Mouse (Mus musculus): ENCODE data around the gene Det1. TPM values are rescaled to one million over a fixed set of nuclear protein-coding genes. Genes with fewer than 3 reads are reported as not detected.

Gene Det1
- polyA plus RNA-seq (2012; rRNA removed) = 18.6 and 24.3 TPM in 2 replicates
- polyA plus RNA-seq (2014; fragmentation: Nextera tagmentation; extraction: Ambion mirVana) = 15.6 and 19.4 TPM in 2 replicates

DNA sequence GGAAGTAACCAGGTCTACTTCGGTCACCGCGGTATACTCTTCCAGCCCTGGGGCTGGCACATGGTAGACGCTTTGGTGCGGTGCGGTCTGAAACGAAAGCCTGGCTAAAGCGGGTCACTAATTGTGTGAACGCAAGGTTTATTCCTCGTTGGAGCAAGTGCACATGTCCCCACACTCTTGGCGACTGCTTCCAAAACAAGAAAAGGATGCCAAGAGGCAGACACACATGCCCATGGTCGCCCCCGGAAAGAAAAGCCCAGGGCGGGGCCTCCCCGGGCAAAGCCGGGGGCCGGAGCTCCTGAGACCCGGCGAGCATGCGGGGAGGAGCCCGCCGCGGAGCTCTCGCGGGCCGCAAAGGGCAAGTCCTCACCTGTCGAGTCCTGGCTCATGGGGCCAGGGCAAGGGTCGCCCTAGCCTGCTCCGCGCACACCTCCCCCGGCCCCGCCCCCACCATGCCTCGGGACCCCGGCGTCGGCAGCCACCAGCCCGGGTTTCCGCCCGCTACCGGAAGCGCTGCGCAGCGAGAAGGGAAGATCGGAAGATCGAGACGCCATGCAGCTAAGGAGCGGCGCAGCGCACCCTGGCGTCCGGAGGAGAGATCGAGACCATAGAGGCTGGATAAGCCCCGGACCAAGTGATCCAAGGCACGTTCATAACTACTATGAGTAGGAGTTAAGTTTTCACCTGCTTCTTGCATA is at the start of gene Det1:
Gene Det1 (minus strand): TSS at position 527 of the 698 bp plus-strand sequence.
- peak within 1 kb of the TSS; percentile 87 for H3K4me3 ChIP-seq (replicated peaks; ENCODE audit: low read length)
- H3K4me2 ChIP-seq (replicated peaks; ENCODE audit: low read depth, low read length, severe bottlenecking) = peak within 1 kb of the TSS; percentile 60
- H3K9me3 ChIP-seq (ENCODE audit: control insufficient read depth, low read length) = no peaks in the 10 kb centered on the region
- ATAC-seq (ENCODE audit: low FRiP score, low read depth) = peak; percentile 93
- peak; percentile 58; the same call in 1 of the 2 replicates for TF ChIP-seq POLR2A (IDR thresholded peaks at IDR 0.05; ENCODE audit: borderline replicate concordance, extremely low read depth, insufficient read depth, insufficient read length)
- peak within 1 kb of the TSS; percentile 89 for H3K9ac ChIP-seq (ENCODE audit: low read depth, low read length, severe bottlenecking)
- DNase-seq (ENCODE audit: low spot score) = peak; percentile 91
- H3K27ac ChIP-seq (replicated peaks; ENCODE audit: low read depth, low read length) = peak within 1 kb of the TSS; percentile 71
- no peaks in the 10 kb centered on the region for H3K27me3 ChIP-seq (ENCODE audit: control insufficient read depth, insufficient read depth, low read length)
- peaks cover 7% of the 10 kb centered on the region for H3K4me1 ChIP-seq (ENCODE audit: control insufficient read depth, insufficient read depth, low read length)
- WGBS = 1% methylated on average over 45 of the region's 54 CpGs
- H3K36me3 ChIP-seq (ENCODE audit: control insufficient read depth, insufficient read depth, low read length) = peaks cover 24% of the 10 kb centered on the region

DNA sequence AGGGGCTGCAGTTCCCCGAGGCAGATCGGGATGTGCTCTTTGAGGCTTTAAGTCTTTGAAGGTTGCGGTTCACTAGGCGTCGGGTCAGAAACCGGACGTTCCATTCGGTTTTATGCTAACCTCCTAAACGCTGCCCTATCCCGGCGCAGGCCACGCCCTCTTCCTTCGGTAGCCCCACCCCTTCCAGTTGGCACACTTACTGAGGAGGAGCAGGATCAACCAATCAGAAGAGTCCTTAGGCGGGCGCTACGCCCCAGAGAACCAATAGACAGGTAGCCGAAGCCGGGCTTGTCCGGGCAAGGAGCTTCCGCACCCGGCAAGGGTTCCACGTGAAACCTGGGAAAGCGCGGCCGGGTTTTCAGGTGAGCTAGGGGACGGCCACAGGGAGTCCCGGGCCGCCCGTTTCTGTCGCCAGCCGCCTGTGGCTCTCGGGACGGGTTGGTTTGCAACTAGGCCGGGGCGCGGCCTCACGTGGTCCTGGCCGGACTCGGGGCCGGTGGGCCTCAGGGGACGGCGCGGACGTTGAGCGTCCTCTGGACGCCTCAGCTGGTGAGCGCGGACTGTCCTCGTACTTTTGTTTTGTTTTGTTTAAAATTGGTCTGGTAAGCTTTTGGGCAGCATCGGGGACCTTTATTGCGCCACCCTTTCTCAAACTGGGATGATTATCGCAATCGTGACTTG is 48.7 kb upstream of the Det1 start, which contains the start of gene Aen:
Gene Aen (plus strand): TSS at position 202 of the 681 bp plus-strand sequence.
- no peaks in the 10 kb centered on the region for H3K27me3 ChIP-seq (ENCODE audit: control insufficient read depth, insufficient read depth, low read length)
- H3K9me3 ChIP-seq (ENCODE audit: control insufficient read depth, low read length) = no peaks in the 10 kb centered on the region
- H3K9ac ChIP-seq (ENCODE audit: low read depth, low read length, severe bottlenecking) = peak within 1 kb of the TSS; percentile 68
- peak within 1 kb of the TSS; percentile 75 for H3K4me2 ChIP-seq (replicated peaks; ENCODE audit: low read depth, low read length, severe bottlenecking)
- H3K36me3 ChIP-seq (ENCODE audit: control insufficient read depth, insufficient read depth, low read length) = no peaks in the 10 kb centered on the region
- no peak within 1 kb of the TSS for H3K27ac ChIP-seq (replicated peaks; ENCODE audit: low read depth, low read length)
- WGBS = under 1% methylated on average over 50 of the region's 53 CpGs
- ATAC-seq (ENCODE audit: low FRiP score, low read depth) = peak; percentile 100
- H3K4me3 ChIP-seq (replicated peaks; ENCODE audit: low read length) = peak within 1 kb of the TSS; percentile 80
- TF ChIP-seq POLR2A (IDR thresholded peaks at IDR 0.05; ENCODE audit: borderline replicate concordance, extremely low read depth, insufficient read depth, insufficient read length) = no peak
- peaks cover 8% of the 10 kb centered on the region; the same call in 1 of the 2 replicates for H3K4me1 ChIP-seq (ENCODE audit: control insufficient read depth, insufficient read depth, low read length)
- peak; percentile 99 for DNase-seq (ENCODE audit: low spot score)

- H3K36me3 ChIP-seq (ENCODE audit: control insufficient read depth, insufficient read depth, low read length) = no peaks in the 10 kb centered on the region
- no peak for TF ChIP-seq POLR2A (IDR thresholded peaks at IDR 0.05; ENCODE audit: borderline replicate concordance, extremely low read depth, insufficient read depth, insufficient read length)
- ATAC-seq (ENCODE audit: low FRiP score, low read depth) (0 out of 2 replicates have a peak, but pooled peaks have one; percentile 21), DNase-seq (ENCODE audit: low spot score) (no peak)
- H3K4me2 ChIP-seq (replicated peaks; ENCODE audit: low read depth, low read length, severe bottlenecking) = peak overlapping the region; percentile 57
- no peak overlapping the region for H3K27ac ChIP-seq (replicated peaks; ENCODE audit: low read depth, low read length)
- H3K9me3 ChIP-seq (ENCODE audit: control insufficient read depth, low read length) = no peaks in the 10 kb centered on the region
- WGBS = 54% methylated on average over 13 of the region's 13 CpGs
- peak overlapping the region; percentile 38; the same call in 1 of the 2 replicates for H3K9ac ChIP-seq (ENCODE audit: low read depth, low read length, severe bottlenecking)
- no peaks in the 10 kb centered on the region for H3K27me3 ChIP-seq (ENCODE audit: control insufficient read depth, insufficient read depth, low read length)
- H3K4me3 ChIP-seq (replicated peaks; ENCODE audit: low read length) = peak overlapping the region; percentile 80
- peaks cover 8% of the 10 kb centered on the region; the same call in 1 of the 2 replicates for H3K4me1 ChIP-seq (ENCODE audit: control insufficient read depth, insufficient read depth, low read length)
Measured at GRCm38 (mm10) chr7:78895021-78895652, 48.1 kb upstream of the Det1 start.

DNA sequence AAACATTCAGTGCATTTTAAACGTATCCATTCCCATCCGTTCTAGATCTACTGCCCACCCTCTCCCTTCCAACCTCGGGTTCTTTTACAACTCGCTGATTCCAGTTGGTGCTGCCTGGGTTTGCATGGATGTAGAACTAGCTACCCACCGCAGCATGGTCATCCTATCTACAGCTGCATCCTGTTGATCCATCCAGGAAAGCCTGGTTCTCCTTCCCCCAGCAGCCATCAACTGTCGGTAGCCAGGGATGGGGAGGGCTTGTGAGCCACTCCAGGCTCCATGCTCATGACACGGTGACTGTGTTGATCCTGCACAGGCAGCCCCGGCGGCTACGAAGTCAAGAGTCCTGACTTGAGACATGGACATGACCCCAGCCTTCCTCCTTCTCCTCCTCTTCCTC is 46.9 kb upstream of the Det1 start:
- H3K9me3 ChIP-seq (ENCODE audit: control insufficient read depth, low read length) = no peaks in the 10 kb centered on the region
- WGBS = 88% methylated on average over 10 of the region's 10 CpGs

DNA sequence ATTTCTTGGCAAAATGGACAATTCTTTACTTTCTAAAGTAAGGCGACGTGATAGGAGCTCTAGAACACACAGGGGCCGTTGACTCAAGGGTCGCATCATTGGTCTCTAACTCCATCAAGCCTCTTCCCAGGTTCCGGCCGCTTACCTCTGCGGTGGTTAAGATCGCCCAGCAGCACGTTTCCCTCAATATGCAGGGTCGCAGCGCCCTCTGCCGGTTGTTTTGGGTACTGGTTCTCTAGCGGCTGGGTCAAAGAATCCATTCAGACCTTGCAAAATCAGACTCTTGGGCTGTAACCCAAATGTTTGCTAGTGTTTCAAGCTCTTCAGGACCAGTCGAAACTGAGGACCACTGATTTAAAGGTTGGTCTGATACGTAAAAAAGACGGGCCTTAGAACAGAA is 43.6 kb upstream of the Det1 start:
- Histone ChIP-seq H3K27ac (replicated peaks; ENCODE audit: low read depth, low read length) (no peak overlapping the region), H3K27me3 (ENCODE audit: control insufficient read depth, insufficient read depth, low read length) (no peaks in the 10 kb centered on the region), H3K4me3 (replicated peaks; ENCODE audit: low read length) (no peak overlapping the region), H3K36me3 (ENCODE audit: control insufficient read depth, insufficient read depth, low read length) (no peaks in the 10 kb centered on the region), H3K9ac (ENCODE audit: low read depth, low read length, severe bottlenecking) (no peak overlapping the region), H3K4me1 (ENCODE audit: control insufficient read depth, insufficient read depth, low read length) (0 out of 2 replicates have a peak, but pooled peaks cover 2% of the 10 kb centered on the region), H3K4me2 (replicated peaks; ENCODE audit: low read depth, low read length, severe bottlenecking) (no peak overlapping the region), H3K9me3 (ENCODE audit: control insufficient read depth, low read length) (no peaks in the 10 kb centered on the region)
- TF ChIP-seq POLR2A (IDR thresholded peaks at IDR 0.05; ENCODE audit: borderline replicate concordance, extremely low read depth, insufficient read depth, insufficient read length) = no peak
- ATAC-seq (ENCODE audit: low FRiP score, low read depth) (no peak), DNase-seq (ENCODE audit: low spot score) (peak; percentile 78)
- 3% methylated on average over 16 of the region's 16 CpGs for WGBS

More for the DNA sequence above, 46.9 kb upstream of the Det1 start:
- TF ChIP-seq POLR2A (IDR thresholded peaks at IDR 0.05; ENCODE audit: borderline replicate concordance, extremely low read depth, insufficient read depth, insufficient read length) = no peak
- Histone ChIP-seq H3K36me3 (ENCODE audit: control insufficient read depth, insufficient read depth, low read length) (no peaks in the 10 kb centered on the region), H3K4me1 (ENCODE audit: control insufficient read depth, insufficient read depth, low read length) (peaks cover 8% of the 10 kb centered on the region; the same call in 1 of the 2 replicates), H3K27me3 (ENCODE audit: control insufficient read depth, insufficient read depth, low read length) (no peaks in the 10 kb centered on the region), H3K4me2 (replicated peaks; ENCODE audit: low read depth, low read length, severe bottlenecking) (no peak overlapping the region), H3K9ac (ENCODE audit: low read depth, low read length, severe bottlenecking) (no peak overlapping the region), H3K4me3 (replicated peaks; ENCODE audit: low read length) (no peak overlapping the region), H3K27ac (replicated peaks; ENCODE audit: low read depth, low read length) (no peak overlapping the region)
- no peak for DNase-seq (ENCODE audit: low spot score)
- ATAC-seq (ENCODE audit: low FRiP score, low read depth) = no peak

All from limb, embryonic 14.5 days (tissue).